Mouse (Mus musculus): ENCODE results near the gene R3hdm2.

DNA sequence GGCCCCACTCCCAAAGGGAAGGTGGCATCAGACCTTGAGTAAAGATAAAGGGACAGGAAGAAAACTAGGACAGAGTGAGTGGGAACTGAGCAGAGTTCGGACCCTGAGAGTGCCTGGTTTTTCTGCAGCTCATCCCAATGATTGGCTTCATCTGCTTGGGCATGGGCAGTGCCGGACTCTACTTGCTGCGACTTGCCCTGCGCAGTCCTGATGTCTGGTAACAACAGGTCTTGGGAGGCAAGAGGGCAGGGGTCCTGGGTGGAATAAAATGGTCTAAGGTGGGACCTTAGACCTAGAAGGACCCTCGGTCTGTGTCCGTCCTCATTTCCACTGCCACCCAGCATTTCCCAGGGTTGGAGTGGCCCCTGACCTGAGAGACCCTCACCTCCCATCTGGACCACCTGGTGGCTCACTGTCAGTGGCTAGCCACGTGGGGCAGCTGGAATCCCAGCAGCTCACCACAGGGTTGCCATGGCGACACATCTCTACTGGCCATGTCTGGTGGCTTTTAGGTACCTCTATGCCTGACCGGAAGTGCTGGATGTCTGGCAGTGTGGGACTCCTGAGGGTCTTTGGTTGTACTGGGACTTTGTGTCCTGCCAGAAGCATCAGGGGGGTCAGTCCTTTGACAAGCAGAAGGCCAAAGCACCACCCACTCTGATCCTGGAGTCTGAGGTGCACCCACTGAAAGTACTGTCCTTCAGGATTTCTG lies 135.3 kb downstream of the R3hdm2 start:
- TF ChIP-seq CTCF (IDR thresholded peaks at IDR 0.05): no peak
- TF ChIP-seq EP300 (IDR thresholded peaks at IDR 0.05): no peak
